Mouse (Mus musculus) adrenal gland, postnatal 14 days (tissue): ENCODE data around the gene 3110082I17Rik. TPM values are rescaled to one million over a fixed set of nuclear protein-coding genes. Genes with fewer than 3 reads are reported as not detected.

Experiments
- DNase-seq: peaks from one replicate; pipeline ENCODE4 v3.0.0; 2021; ENCODE audit warnings: mixed read lengths
- long read RNA-seq, 2 experiments: library from polyadenylated mRNA; stranded (forward); transcript quantifications; one replicate each; pipeline ENCODE4 v2.0.0; 2021
- total RNA-seq: library from RNA; stranded (reverse); gene quantifications from 2 replicates; pipeline ENCODE4 v1.2.3, GENCODE M21; 2021

The 3110082I17Rik gene
- total RNA-seq, result 9.6 and 11.2 TPM in 2 replicates
- long read RNA-seq, experiment 1, transcript 3110082I17Rik-201 (5 exons, 1,429 nt), result major isoform, 23 of 32 reads
- long read RNA-seq, experiment 1, partial matches to known transcripts, result 0 of 32 reads
- long read RNA-seq, experiment 1, other reads (novel, unspliced or antisense), result 9 of 32 reads
- long read RNA-seq, experiment 2, transcript 3110082I17Rik-201 (5 exons, 1,429 nt), result major isoform, 11 of 16 reads
- long read RNA-seq, experiment 2, partial matches to known transcripts, result 1 of 16 reads
- long read RNA-seq, experiment 2, other reads (novel, unspliced or antisense), result 4 of 16 reads

GRCm38 (mm10) chr5:139460384-139461067, at the start of gene 3110082I17Rik:
TSS of gene 3110082I17Rik (minus strand) at chr5:139460527.
- peak; percentile 99 for DNase-seq

GRCm38 (mm10) chr5:139506207-139506606, 45.9 kb upstream of the 3110082I17Rik start:
- DNase-seq, result no peak

DNA sequence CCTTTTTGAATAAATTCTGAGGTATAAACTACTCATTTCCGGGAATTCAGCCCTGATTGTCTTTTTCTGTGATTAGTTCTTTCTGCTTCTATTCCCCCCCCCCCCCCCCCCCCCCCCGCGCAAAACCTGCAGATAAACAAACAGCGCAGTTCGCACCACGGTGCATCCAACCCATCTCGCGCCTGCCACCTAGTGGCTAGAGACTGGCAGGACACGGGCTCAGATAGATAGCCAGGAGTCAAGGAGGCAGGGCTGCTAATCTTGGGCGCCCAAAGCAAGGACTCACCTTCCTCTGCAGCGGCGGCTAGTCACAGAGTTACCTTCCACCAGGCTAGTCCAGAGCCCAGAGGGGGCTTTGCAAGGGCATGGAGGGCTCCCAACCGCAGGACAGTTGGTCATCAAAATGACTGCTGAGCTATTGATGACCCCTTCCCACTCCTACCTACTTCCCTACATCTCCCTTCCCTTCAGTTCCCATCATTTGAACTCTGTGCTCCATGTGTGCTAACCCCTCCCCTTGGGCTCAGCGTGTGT, 44.8 kb upstream of the 3110082I17Rik start:
- DNase-seq, result peak; percentile 91

- DNase-seq, result no peak
Measured at GRCm38 (mm10) chr5:139502281-139502680, 42.0 kb upstream of the 3110082I17Rik start.

GRCm38 (mm10) chr5:139498791-139499190, 38.5 kb upstream of the 3110082I17Rik start:
- DNase-seq, result no peak

GRCm38 (mm10) chr5:139496939-139497338, 36.6 kb upstream of the 3110082I17Rik start:
- DNase-seq, result no peak

DNA sequence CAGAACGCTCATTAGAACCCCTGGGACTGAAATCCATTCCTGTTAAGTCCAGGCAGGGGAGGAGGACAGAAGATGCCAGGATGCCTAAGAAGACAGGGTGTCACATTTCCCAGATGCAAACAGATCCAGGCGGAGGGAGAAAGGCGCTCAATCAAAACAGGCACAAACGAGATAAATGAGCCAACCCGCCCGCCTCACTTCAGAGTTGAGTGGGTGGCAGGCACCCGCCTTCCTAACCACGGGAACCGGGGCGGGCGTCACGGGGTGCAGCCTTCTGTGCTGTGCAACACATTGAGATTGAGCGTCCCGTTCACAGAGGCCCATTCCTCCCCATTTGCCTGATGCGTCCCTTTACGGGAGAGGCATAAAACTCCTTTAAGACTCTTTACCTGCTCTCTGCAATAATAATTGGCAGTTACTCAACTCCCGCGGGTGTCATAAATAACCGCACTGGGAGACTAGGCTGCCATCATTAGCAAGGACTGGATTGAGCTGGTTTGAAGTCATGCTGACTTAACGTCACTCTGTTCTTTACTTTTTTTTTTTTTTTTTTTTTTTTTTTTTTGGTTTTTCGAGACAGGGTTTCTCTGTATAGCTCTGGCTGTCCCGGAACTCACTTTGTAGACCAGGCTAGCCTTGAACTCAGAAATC, 34.8 kb upstream of the 3110082I17Rik start:
- peak; percentile 28 for DNase-seq

GRCm38 (mm10) chr5:139493690-139494089, 33.4 kb upstream of the 3110082I17Rik start:
- no peak for DNase-seq

DNA sequence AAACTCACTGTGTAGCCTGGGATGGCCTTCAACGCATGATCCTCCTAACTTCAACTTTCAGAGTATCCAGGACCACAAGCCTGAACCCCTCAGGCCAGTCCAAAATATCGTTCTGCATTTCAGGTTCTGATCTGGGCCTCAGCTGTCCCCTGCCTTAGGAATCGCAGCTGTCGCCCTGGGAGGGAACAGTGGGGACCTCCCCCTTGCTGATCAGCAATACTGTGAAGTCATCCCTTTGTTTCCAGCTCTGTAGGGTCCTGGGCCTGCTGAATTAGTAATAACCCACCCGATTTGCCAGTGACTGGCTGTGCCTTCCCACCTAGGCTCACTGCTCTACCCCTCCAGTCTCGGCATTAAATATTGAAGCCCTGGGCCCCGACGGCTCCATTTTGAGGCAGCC, 31.0 kb upstream of the 3110082I17Rik start:
- no peak for DNase-seq

GRCm38 (mm10) chr5:139490131-139490530, 29.8 kb upstream of the 3110082I17Rik start:
- DNase-seq, result no peak

GRCm38 (mm10) chr5:139484185-139484814, 24.0 kb upstream of the 3110082I17Rik start, which contains the start of gene Zfand2a:
TSS of gene Zfand2a (minus strand) at chr5:139484549.
- DNase-seq, result peak; percentile 100

GRCm38 (mm10) chr5:139483171-139483848, 23.0 kb upstream of the 3110082I17Rik start:
- DNase-seq, result no peak

- DNase-seq, result no peak
Measured at GRCm38 (mm10) chr5:139480406-139480805, 20.1 kb upstream of the 3110082I17Rik start.

GRCm38 (mm10) chr5:139479088-139479487, 18.8 kb upstream of the 3110082I17Rik start:
- no peak for DNase-seq

GRCm38 (mm10) chr5:139474741-139475140, 14.4 kb upstream of the 3110082I17Rik start:
- DNase-seq, result no peak

DNA sequence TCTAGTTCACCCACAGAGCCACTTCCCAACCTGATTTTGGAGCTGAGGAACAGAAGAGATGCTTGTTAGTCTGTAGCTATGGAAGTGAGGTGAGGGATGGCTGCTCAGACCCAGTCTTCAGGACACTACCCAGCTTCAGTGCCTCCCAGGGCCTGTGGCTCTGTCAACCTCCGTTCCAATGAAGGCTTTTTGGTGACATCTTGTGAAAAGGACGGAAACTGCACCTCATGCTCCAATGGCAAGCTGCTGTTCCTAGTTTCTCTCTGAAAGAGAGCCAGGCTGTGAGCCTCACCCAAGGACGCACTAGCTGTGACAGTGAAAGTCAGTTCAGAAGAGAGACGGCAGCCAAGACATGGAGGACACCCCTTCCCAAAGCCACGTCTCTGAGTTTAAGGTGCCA, 7.7 kb upstream of the 3110082I17Rik start:
- DNase-seq, result peak; percentile 78

GRCm38 (mm10) chr5:139466801-139467200, 6.5 kb upstream of the 3110082I17Rik start:
- DNase-seq, result no peak

DNA sequence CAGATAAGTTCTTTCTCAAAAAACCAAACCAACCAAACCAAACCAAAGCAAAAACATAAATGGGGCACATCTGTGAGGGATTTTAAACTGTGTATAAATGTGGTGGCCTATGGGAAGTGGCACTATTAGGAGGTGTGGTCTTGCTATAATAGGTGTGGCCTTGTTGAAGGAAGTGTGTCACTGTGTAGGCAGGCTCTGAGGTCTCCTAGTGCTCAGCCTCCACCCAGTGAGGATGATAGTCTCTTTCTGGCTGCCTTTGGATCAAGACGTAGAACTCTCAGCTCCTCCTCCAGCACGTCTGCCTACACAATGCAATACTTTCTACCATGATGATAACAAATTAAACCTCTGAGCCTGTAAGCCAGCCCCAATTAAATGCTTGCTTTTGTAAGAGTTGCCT, 6.0 kb upstream of the 3110082I17Rik start:
- no peak for DNase-seq

DNA sequence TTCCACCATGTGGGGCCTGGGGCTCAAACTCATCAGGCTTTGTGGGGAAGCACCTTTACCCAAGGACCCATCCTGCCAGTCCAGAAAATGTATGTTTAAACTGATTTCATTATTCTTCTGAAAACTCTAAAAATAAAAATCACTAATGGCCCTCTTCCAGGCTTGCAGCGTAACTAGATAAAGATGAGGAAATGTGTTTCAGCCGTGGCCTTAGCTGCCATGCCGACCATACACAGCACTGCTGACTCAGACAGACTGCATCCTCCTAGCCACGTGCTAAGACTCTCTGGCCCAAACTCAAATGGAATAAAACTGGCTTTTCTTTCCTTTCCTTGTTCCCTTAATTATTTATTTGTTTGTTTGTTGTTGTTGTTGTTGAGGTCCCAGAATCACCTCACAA, 4.5 kb upstream of the 3110082I17Rik start:
- DNase-seq, result peak; percentile 66

GRCm38 (mm10) chr5:139459938-139460337, 389 bp downstream of the 3110082I17Rik start:
- no peak for DNase-seq

GRCm38 (mm10) chr5:139457241-139457640, 3.1 kb downstream of the 3110082I17Rik start:
- DNase-seq, result no peak

GRCm38 (mm10) chr5:139455166-139455565, 5.2 kb downstream of the 3110082I17Rik start:
- no peak for DNase-seq
